Mouse (Mus musculus) midbrain, embryonic 16.5 days (tissue): ENCODE measurements around the gene Ubxn11. TPM values are rescaled to one million over a fixed set of nuclear protein-coding genes. Genes with fewer than 3 reads are reported as not detected.

Source experiments
- ATAC-seq: fragments of 200-750 bp; cut with Nextera tagmentation; 2 replicates; pipeline ENCODE4 v1.8.0; 2017; ENCODE audit warnings: moderate TSS enrichment
- H3K27ac ChIP-seq: fragments of 300-500 bp; sonication (generic); 2 replicates; pipeline ENCODE4 v1.5.1; 2014; ENCODE audit warnings: mild to moderate bottlenecking, low read length, mixed read lengths
- H3K27me3 ChIP-seq: fragments of 300-500 bp; sonication (generic); 2 replicates; pipeline ENCODE4 v1.6.1; 2014; ENCODE audit warnings: low read depth, low read length, mixed read lengths; ENCODE audit not compliant: control insufficient read depth, insufficient read depth
- H3K36me3 ChIP-seq: fragments of 300-500 bp; sonication (generic); 2 replicates; pipeline ENCODE4 v1.6.1; 2014; ENCODE audit warnings: mild to moderate bottlenecking, low read length, moderate library complexity, mixed read lengths; ENCODE audit not compliant: control insufficient read depth, insufficient read depth
- H3K4me1 ChIP-seq: fragments of 300-500 bp; sonication (generic); 2 replicates; pipeline ENCODE4 v1.6.1; 2014; ENCODE audit warnings: mild to moderate bottlenecking, low read length, mixed read lengths; ENCODE audit not compliant: control insufficient read depth, insufficient read depth
- H3K4me2 ChIP-seq: fragments of 300-500 bp; sonication (generic); 2 replicates; pipeline ENCODE4 v1.6.1; 2014; ENCODE audit warnings: mild to moderate bottlenecking, low read length, mixed read lengths
- H3K4me3 ChIP-seq: fragments of 300-500 bp; sonication (generic); 2 replicates; pipeline ENCODE4 v1.5.1; 2014; ENCODE audit warnings: low read depth, mild to moderate bottlenecking, low read length, moderate library complexity, mixed read lengths
- H3K9ac ChIP-seq: fragments of 300-500 bp; sonication (generic); 2 replicates; pipeline ENCODE4 v1.6.1; 2014; ENCODE audit warnings: low read depth, low read length, mixed read lengths
- H3K9me3 ChIP-seq: fragments of 300-500 bp; sonication (generic); replicated peaks from 2 replicates; pipeline ENCODE4 v1.6.1; 2014; ENCODE audit warnings: mild to moderate bottlenecking, low read length, mixed read lengths; ENCODE audit not compliant: control insufficient read depth, poor library complexity, severe bottlenecking
- WGBS: fragments of 180-500 bp; shearing (Covaris S2); extraction: QIAGEN DNeasy Blood & Tissue Kit; methylation state at CpG from one replicate; pipeline ENCODE4 v1.1.7; 2014; 5-methylcytosine and 5-hydroxymethylcytosine counted together
- polyA plus RNA-seq: library from polyadenylated mRNA; unstranded; fragments of >200 nt; fragmentation: Nextera tagmentation; extraction: Ambion mirVana; gene quantifications from 2 replicates; pipeline ENCODE4 v1.2.1, GENCODE M21; 2015

Ubxn11 gene
- polyA plus RNA-seq, 1 experiment from 2014 or later, result 18.4 TPM

DNA sequence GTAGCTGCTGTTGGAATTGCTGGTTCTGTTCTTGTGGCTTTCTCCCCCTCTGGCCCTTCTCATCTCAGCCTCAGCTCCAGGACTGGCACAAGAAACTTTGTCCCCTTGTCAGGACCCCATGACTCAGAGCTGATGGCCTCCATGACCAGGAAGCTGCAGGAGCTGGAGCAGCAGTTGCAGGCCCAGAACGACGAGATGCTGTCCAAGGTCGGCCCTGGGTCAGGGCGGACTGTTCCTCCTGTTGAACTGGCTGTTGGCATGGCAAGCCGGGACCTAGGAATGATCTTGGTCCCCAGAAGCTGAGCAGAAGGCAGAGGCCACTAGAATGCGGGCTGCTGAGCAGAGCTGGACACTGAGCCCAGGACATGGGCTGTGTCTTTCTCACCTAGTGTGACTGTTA lies 10.0 kb downstream of the Ubxn11 start:
- no peaks in the 10 kb centered on the region for H3K27me3 ChIP-seq
- ATAC-seq, result no peak
- 89% methylated on average over 6 of the region's 6 CpGs for WGBS
- no peaks in the 10 kb centered on the region for H3K4me1 ChIP-seq
- no peak overlapping the region for H3K4me2 ChIP-seq
- no peaks in the 10 kb centered on the region for H3K9me3 ChIP-seq
- H3K27ac ChIP-seq, result no peak overlapping the region
- H3K9ac ChIP-seq, result no peak overlapping the region
- no peaks in the 10 kb centered on the region for H3K36me3 ChIP-seq
- no peak overlapping the region for H3K4me3 ChIP-seq

DNA sequence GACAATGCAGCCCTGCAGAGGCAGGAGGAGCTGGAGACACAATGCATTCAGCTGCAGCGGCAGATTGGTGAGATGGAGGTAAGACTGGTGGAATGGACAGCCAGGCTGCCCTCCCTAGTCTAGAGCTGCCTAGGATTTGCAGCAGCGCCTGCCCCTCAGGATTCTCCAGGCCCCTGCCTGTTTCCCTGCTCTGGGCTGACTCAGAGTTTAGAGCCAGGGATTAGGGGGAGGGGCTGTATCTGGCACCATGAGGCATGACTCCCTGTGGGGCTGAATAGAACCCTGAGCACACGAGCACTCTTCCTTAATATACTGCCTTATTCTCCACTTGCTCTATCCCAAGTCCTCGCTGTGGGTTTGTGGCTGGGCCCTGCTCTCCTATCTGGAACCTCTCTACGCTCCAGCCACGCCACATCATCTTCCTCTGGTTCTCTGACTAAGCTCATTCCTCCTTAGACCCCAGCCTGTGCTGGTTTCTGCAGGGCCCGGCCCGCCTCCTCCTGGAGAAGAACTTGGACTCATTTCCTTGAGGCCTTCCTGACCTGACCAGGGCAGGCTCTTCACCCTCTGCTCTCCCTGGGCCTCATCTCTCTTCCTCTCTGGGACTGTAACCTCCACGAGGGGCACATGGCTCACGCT lies 11.1 kb downstream of the Ubxn11 start:
- Histone ChIP-seq H3K36me3 (no peaks in the 10 kb centered on the region), H3K27ac (no peak overlapping the region), H3K27me3 (no peaks in the 10 kb centered on the region), H3K4me3 (no peak overlapping the region), H3K4me2 (no peak overlapping the region), H3K4me1 (no peaks in the 10 kb centered on the region), H3K9ac (no peak overlapping the region), H3K9me3 (no peaks in the 10 kb centered on the region)
- peak; percentile 17; the same call in 1 of the 2 replicates for ATAC-seq
- 40% methylated on average over 10 of the region's 10 CpGs for WGBS

DNA sequence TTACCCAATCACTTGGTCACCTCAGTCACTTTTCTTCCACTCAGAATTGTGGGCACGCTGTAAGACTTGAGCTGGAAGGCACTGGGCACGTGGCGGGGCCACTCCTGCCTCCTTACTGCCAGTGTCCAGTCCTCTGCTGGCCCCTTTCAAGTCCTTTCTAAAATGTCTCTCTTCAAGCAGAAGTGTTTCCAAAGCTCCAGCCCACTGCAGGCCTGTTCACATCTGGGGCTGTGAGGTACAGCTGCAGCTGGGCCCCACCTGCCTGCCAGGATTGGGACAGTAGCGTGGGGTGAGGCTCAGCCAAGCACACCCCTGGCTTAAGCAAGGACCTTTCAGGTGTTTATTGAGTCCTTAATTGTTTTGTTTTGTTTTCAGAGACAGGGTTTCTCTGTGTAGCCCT lies 11.7 kb downstream of the Ubxn11 start:
- no peak overlapping the region for H3K4me3 ChIP-seq
- no peaks in the 10 kb centered on the region for H3K27me3 ChIP-seq
- H3K9me3 ChIP-seq, result no peaks in the 10 kb centered on the region
- H3K4me1 ChIP-seq, result no peaks in the 10 kb centered on the region
- no peak overlapping the region for H3K27ac ChIP-seq
- no peak overlapping the region for H3K4me2 ChIP-seq
- 95% methylated on average over 4 of the region's 4 CpGs for WGBS
- H3K9ac ChIP-seq, result no peak overlapping the region
- no peaks in the 10 kb centered on the region for H3K36me3 ChIP-seq
- no peak for ATAC-seq

DNA sequence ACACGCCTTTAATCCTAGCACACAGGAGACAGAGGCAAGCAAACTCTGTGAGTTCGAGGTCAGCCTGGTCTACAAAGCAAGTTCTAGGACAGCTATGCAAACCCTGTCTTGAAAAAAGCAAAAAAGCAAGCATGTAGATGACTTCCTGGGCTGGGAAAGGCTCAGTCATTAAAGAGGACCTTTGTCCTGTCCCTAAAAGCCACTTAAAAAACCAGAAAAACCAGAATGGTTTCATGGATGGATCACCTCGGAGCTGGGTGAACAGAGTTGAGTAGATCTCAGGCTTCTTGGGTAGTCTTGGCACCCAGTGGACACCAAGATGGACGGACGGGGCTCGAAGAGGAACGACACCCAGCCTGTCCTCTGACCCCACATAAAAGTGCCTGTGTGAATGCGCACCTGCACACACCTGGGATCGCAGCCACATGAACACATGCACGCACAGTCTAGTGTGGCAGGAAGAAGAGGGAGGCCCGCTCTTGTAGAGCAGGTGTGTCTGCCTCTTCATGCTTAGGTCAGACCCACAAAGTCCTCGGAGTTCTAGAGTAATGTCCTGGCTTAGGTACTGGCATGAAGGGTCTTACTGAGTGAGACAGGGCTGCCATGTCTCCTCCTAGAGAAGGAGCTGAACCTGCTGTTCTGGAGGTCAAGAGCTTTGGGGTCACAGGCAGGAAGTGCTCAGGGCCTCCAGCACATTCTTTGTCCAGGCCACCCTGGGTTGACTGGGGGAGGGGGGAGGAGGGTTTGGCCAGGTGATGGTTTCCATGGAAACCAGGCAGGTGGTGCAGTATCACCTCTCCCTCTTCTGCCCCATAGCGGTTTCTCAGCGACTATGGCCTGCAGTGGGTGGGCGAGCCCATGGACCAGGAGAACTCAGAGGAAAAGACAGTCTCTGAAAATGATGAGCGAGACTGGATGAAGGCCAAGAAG lies 13.1 kb downstream of the Ubxn11 start:
- WGBS, result 91% methylated on average over 16 of the region's 16 CpGs
- H3K27ac ChIP-seq, result no peak overlapping the region
- H3K9me3 ChIP-seq, result no peaks in the 10 kb centered on the region
- H3K4me2 ChIP-seq, result no peak overlapping the region
- H3K36me3 ChIP-seq, result no peaks in the 10 kb centered on the region
- ATAC-seq, result no peak
- no peak overlapping the region for H3K4me3 ChIP-seq
- H3K27me3 ChIP-seq, result no peaks in the 10 kb centered on the region
- H3K9ac ChIP-seq, result no peak overlapping the region
- no peaks in the 10 kb centered on the region for H3K4me1 ChIP-seq

DNA sequence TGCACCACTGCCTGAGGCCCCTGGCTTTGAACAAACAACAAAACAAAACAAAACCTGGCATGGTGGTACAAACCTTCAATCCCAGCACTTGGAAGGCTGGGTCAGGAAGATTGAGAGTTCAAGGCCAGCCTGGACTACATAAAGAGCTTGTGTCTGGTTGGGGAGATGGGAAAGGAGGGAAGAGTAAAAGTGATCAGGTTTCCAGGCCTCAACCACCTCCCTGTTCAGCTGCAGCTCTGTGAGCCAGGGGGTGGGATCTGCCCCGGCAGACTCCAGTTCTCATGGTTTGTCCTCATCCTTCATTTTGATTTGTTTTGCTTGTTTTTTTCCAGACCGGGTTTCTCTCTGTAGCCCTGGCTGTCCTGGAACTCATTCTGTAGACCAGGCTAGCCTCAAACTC lies 14.1 kb downstream of the Ubxn11 start:
- Histone ChIP-seq H3K27me3 (no peaks in the 10 kb centered on the region), H3K4me1 (no peaks in the 10 kb centered on the region), H3K9ac (no peak overlapping the region), H3K36me3 (no peaks in the 10 kb centered on the region), H3K4me2 (no peak overlapping the region), H3K4me3 (no peak overlapping the region), H3K27ac (no peak overlapping the region), H3K9me3 (no peaks in the 10 kb centered on the region)
- 95% methylated on average over 2 of the region's 2 CpGs for WGBS
- no peak for ATAC-seq

DNA sequence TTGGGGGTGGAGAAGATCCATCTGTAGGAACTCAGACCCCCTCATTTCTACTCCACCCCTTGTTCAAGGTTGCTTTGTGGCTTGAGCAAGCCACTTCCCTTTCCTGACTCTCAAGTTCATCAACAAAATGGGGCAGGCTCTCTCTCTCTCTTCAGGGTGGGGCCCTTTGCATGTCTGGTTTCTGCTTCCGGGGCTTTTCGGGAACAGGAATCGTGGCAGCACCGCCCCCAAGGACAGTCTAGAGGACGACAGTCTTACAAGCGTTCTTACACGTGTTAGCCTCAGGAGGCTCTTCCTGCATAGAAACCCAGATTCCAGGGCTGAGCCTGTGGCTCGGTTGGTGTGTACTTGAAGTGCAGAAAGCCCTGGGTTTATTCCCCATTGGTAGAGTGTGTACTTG lies 14.6 kb downstream of the Ubxn11 start:
- ATAC-seq, result no peak
- Histone ChIP-seq H3K36me3 (no peaks in the 10 kb centered on the region), H3K27ac (no peak overlapping the region), H3K9me3 (no peaks in the 10 kb centered on the region), H3K27me3 (no peaks in the 10 kb centered on the region), H3K4me3 (no peak overlapping the region), H3K4me1 (no peaks in the 10 kb centered on the region), H3K9ac (no peak overlapping the region), H3K4me2 (no peak overlapping the region)
- WGBS, result 87% methylated on average over 8 of the region's 8 CpGs

DNA sequence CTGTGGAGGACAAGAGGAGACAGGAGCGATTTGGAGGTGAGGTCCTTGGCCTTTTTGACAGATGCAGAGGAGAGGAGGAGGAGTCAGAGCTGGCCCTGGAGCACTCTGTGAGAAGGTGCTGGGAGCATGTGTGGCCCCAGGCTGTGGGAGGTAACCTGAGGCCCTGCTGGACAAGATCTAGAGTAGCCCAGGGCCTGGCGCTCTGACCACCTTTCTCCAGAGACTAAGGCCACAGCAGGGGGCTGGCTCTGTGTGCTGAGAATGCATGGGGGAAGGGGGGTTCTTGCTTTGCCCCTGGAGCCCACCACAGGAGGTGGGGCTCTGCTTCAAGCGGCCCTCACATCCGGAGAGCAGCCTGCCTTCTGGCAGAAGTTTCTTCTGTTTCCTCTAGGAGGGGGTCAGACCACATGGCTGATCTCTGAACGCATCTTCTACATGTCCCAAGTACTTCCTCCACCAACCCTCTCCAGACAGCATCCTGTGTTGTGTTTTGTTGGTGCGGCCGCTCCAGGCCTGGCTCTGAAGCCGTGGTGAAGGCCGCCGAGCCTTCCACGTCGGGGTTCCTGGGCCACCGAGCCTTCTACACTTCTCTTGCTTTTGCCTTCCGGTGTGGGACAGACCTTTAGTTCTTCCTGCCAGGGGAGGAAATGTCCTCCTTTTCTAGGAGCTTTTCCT lies 15.9 kb downstream of the Ubxn11 start:
- no peak for ATAC-seq
- Histone ChIP-seq H3K4me2 (no peak overlapping the region), H3K27ac (no peak overlapping the region), H3K4me1 (no peaks in the 10 kb centered on the region), H3K4me3 (no peak overlapping the region), H3K27me3 (no peaks in the 10 kb centered on the region), H3K9me3 (no peaks in the 10 kb centered on the region), H3K9ac (no peak overlapping the region), H3K36me3 (no peaks in the 10 kb centered on the region)
- WGBS, result 71% methylated on average over 14 of the region's 14 CpGs

DNA sequence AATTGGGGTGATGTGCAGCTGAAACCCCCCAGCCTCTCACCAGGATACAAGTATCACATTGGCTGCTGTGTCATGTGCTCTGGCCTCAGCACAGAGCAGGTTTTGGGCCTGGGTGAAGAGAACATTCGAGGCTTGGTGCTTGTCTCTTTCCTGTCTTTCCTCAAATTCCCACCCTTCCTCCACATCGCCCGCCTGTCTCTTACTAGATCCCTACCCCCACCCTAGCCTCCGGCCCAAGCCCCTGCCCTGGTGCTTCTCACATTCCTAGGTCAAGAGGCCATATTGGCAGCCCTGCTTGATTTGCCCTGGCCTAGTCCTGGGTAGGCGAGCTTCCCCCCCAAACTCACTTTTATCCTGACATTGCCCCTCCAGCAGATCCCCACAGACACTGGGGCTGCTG lies 16.7 kb downstream of the Ubxn11 start:
- Histone ChIP-seq H3K4me3 (no peak overlapping the region), H3K9me3 (no peaks in the 10 kb centered on the region), H3K4me1 (0 out of 2 replicates have a peak, but pooled peaks cover 3% of the 10 kb centered on the region), H3K27ac (no peak overlapping the region), H3K36me3 (no peaks in the 10 kb centered on the region), H3K4me2 (no peak overlapping the region), H3K9ac (no peak overlapping the region), H3K27me3 (no peaks in the 10 kb centered on the region)
- 86% methylated on average over 5 of the region's 5 CpGs for WGBS
- ATAC-seq, result no peak

DNA sequence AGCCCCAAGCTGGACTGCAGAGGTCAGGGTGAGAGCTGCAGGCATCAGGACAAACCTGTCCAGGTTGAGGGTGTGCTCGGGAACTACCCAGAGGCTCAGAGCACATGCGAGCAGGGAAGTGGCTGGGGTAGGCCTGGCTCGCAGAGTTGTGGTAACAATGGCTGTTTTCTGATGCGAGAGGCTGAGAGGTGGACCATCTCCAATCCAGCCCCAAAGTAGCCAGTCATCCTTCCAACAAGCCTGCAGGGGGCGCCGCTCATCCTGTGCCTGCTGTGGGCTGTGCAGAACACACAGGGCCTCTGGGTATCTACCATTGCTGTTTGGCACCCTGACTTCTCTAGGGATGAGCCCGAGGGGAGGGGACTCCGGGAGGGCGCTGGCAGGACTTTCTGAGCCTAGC lies 17.3 kb downstream of the Ubxn11 start:
- Histone ChIP-seq H3K4me3 (no peak overlapping the region), H3K4me1 (0 out of 2 replicates have a peak, but pooled peaks cover 4% of the 10 kb centered on the region), H3K27ac (no peak overlapping the region), H3K36me3 (no peaks in the 10 kb centered on the region), H3K27me3 (no peaks in the 10 kb centered on the region), H3K4me2 (no peak overlapping the region), H3K9me3 (no peaks in the 10 kb centered on the region), H3K9ac (no peak overlapping the region)
- WGBS, result 60% methylated on average over 9 of the region's 9 CpGs
- no peak for ATAC-seq
